Mouse (Mus musculus): ENCODE measurements around the gene Lect2. TPM values are rescaled to one million over a fixed set of nuclear protein-coding genes. Genes with fewer than 3 reads are reported as not detected.
A peak's percentile ranks its signal among the peaks of the same experiment; 100 is the strongest.

Gene Lect2
- total and polyA plus RNA-seq, 2 experiments from 2014 or later: not detected

DNA sequence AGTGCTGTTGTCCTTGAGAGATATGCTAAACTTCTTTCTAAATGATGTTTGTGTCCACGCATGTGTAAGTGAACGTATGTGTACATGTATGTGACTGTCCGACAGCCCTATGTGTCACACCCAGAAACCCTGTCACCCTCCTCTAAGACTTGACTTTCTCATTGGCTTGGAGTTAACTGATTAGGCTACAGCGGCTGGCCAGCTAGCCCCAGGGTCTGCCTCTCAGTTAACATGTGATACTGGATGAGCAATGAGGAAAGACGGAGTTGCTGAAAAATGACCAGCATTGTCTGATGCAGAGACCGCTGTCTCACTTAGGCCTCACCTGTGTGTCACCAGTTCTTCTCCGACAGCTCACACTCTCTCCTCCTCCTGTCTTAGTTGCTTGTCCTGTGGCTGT lies 20.5 kb downstream of the Lect2 start:
- no peak overlapping the region for H3K27ac ChIP-seq (ENCODE audit: low read depth)
- DNase-seq (ENCODE audit: low spot score) (no peak), ATAC-seq (ENCODE audit: insufficient read depth, low read depth) (no peak)
- no peak overlapping the region for H3K4me2 ChIP-seq (ENCODE audit: low read depth, low read length)
- H3K9me3 ChIP-seq (replicated peaks; ENCODE audit: control insufficient read depth, low read length): no peaks in the 10 kb centered on the region
- 89% methylated on average over 7 of the region's 7 CpGs for WGBS
- H3K27me3 ChIP-seq (ENCODE audit: control insufficient read depth, insufficient read depth, low read length): no peaks in the 10 kb centered on the region
- H3K4me1 ChIP-seq (ENCODE audit: control insufficient read depth, insufficient read depth): no peaks in the 10 kb centered on the region
- TF ChIP-seq CTCF (IDR thresholded peaks at IDR 0.05; ENCODE audit: low read depth): no peak
- no peak for TF ChIP-seq EP300 (IDR thresholded peaks at IDR 0.05; ENCODE audit: low read depth)
- no peak overlapping the region for H3K9ac ChIP-seq (replicated peaks; ENCODE audit: low read depth, low read length)
- H3K4me3 ChIP-seq (ENCODE audit: low read depth, low read length): no peak overlapping the region
- no peaks in the 10 kb centered on the region for H3K36me3 ChIP-seq (replicated peaks; ENCODE audit: control insufficient read depth, insufficient read depth, low read length)

DNA sequence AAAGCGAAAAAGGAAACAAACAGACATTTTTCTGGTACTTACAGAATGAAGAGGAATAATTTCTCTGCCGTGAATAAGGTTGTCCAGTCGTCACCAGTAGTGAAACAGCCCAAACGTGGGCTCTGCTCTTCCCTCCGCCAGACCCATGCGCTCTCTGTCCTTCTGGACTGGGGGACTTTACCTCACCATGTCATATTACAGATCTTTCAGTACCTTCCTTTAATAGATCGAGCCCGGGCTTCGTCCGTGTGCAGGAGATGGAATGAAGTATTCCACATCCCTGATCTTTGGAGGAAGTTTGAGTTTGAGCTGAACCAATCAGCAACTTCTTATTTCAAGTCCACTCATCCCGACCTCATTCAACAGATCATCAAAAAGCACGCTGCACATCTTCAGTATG lies 21.4 kb downstream of the Lect2 start:
- Histone ChIP-seq H3K36me3 (replicated peaks; ENCODE audit: control insufficient read depth, insufficient read depth, low read length) (no peaks in the 10 kb centered on the region), H3K9me3 (replicated peaks; ENCODE audit: control insufficient read depth, low read length) (no peaks in the 10 kb centered on the region), H3K27ac (ENCODE audit: low read depth) (no peak overlapping the region), H3K4me2 (ENCODE audit: low read depth, low read length) (no peak overlapping the region), H3K4me3 (ENCODE audit: low read depth, low read length) (no peak overlapping the region), H3K4me1 (ENCODE audit: control insufficient read depth, insufficient read depth) (no peaks in the 10 kb centered on the region), H3K9ac (replicated peaks; ENCODE audit: low read depth, low read length) (no peak overlapping the region), H3K27me3 (ENCODE audit: control insufficient read depth, insufficient read depth, low read length) (no peaks in the 10 kb centered on the region)
- no peak for ATAC-seq (ENCODE audit: insufficient read depth, low read depth)
- DNase-seq (ENCODE audit: low spot score): no peak
- WGBS: 83% methylated on average over 12 of the region's 12 CpGs
- no peak for TF ChIP-seq CTCF (IDR thresholded peaks at IDR 0.05; ENCODE audit: low read depth)
- TF ChIP-seq EP300 (IDR thresholded peaks at IDR 0.05; ENCODE audit: low read depth): no peak

DNA sequence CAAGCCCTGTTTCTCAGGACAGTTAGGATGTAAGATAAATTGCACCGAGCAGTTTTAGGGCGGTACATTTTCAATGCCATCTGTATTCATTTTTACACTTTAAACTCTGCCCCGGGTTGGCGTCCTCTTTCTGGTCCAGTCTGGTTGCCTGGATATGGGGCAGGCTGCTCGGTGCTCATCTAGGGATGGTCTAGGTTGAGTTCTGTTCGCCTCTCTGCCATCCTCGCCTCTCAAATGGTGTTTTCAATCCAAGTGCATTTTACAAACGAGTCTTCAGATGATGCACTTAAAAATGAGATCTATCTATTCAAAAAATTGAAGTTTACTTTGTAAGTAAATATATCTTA lies 25.5 kb downstream of the Lect2 start:
- 5% methylated on average over 8 of the region's 8 CpGs for WGBS
- Histone ChIP-seq H3K27ac (ENCODE audit: low read depth) (no peak overlapping the region), H3K9ac (replicated peaks; ENCODE audit: low read depth, low read length) (peak overlapping the region; percentile 51), H3K4me2 (ENCODE audit: low read depth, low read length) (peak overlapping the region; percentile 96), H3K36me3 (replicated peaks; ENCODE audit: control insufficient read depth, insufficient read depth, low read length) (no peaks in the 10 kb centered on the region), H3K9me3 (replicated peaks; ENCODE audit: control insufficient read depth, low read length) (no peaks in the 10 kb centered on the region), H3K4me3 (ENCODE audit: low read depth, low read length) (peak overlapping the region; percentile 65), H3K4me1 (ENCODE audit: control insufficient read depth, insufficient read depth) (no peaks in the 10 kb centered on the region), H3K27me3 (ENCODE audit: control insufficient read depth, insufficient read depth, low read length) (no peaks in the 10 kb centered on the region)
- ATAC-seq (ENCODE audit: insufficient read depth, low read depth) (0 out of 2 replicates have a peak, but pooled peaks have one; percentile 17), DNase-seq (ENCODE audit: low spot score) (no peak)
- TF ChIP-seq CTCF (IDR thresholded peaks at IDR 0.05; ENCODE audit: low read depth) (no peak), EP300 (IDR thresholded peaks at IDR 0.05; ENCODE audit: low read depth) (no peak)

DNA sequence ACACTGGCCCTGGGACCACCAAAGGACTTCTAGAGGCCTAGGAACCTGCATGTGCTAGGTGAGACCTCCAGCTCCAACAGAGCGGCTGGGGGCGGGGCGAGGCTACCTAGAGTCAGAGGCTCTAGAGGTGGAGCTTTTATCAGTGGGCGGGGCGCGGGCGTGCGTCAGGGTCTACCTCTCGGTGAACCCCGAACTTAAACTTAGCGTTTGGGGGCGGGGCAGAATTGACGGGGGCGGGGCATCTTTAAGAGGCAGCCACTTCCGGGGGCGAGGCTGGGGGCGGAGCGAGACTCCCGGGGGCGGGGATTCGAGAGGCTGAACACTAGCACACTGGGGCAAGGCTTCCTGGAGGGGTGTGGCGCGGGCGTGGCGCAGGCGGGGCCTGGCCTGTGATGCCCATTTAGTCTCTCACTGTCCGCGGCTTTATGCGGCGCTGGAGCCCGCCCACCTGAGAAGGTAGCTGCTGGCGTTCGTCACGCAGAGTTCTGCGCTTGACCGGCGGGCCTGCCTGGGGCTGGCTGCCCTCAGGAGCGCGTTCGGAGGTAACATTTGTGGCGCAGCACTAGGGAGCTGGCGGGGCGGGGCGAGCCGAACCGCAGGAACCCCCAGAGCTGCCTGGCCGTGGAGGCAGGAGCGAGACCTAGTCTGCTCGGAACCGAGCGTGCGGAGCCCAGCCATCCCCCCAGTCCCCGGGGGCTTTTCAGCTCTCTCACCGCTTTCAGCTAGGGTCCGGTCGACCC lies 26.1 kb downstream of the Lect2 start, which contains the start of gene Fbxl21:
Fbxl21 (plus strand) TSS at position 392 of the 740 bp plus-strand sequence.
- H3K36me3 ChIP-seq (replicated peaks; ENCODE audit: control insufficient read depth, insufficient read depth, low read length): no peaks in the 10 kb centered on the region
- TF ChIP-seq CTCF (IDR thresholded peaks at IDR 0.05; ENCODE audit: low read depth): no peak
- TF ChIP-seq EP300 (IDR thresholded peaks at IDR 0.05; ENCODE audit: low read depth): no peak
- H3K9ac ChIP-seq (replicated peaks; ENCODE audit: low read depth, low read length): peak within 1 kb of the TSS; percentile 51
- no peaks in the 10 kb centered on the region for H3K27me3 ChIP-seq (ENCODE audit: control insufficient read depth, insufficient read depth, low read length)
- peak within 1 kb of the TSS; percentile 65 for H3K4me3 ChIP-seq (ENCODE audit: low read depth, low read length)
- peak within 1 kb of the TSS; percentile 96 for H3K4me2 ChIP-seq (ENCODE audit: low read depth, low read length)
- peak; percentile 74 for DNase-seq (ENCODE audit: low spot score)
- WGBS: 1% methylated on average over 53 of the region's 56 CpGs
- peak; percentile 99 for ATAC-seq (ENCODE audit: insufficient read depth, low read depth)
- H3K4me1 ChIP-seq (ENCODE audit: control insufficient read depth, insufficient read depth): no peaks in the 10 kb centered on the region
- no peak within 1 kb of the TSS for H3K27ac ChIP-seq (ENCODE audit: low read depth)
- H3K9me3 ChIP-seq (replicated peaks; ENCODE audit: control insufficient read depth, low read length): no peaks in the 10 kb centered on the region

DNA sequence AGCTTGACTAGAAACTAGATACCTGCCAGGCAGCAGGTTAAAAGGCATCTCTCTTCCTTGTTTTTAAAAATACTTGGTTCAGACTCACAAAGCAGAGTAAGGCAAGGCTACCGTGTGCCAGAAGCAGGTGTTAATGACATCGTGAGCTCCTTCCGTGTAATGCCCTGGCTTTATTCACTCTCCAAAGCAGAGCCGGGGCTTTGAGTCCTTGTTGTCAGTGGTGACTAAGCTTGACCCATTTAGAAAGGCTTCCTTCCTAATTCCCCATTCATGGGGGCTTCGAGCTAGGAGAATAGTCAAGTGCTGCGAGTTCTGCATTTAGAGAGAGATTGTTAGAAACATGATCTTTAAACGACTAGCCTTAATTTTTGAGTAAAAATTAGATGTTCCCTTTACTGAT lies 31.5 kb downstream of the Lect2 start:
- no peaks in the 10 kb centered on the region for H3K4me1 ChIP-seq (ENCODE audit: control insufficient read depth, insufficient read depth)

GRCm38 (mm10) chr13:56516311-56516710 lies 32.0 kb downstream of the Lect2 start:
- Histone ChIP-seq H3K36me3 (replicated peaks; ENCODE audit: control insufficient read depth, insufficient read depth, low read length) (no peaks in the 10 kb centered on the region), H3K4me1 (ENCODE audit: control insufficient read depth, insufficient read depth) (no peaks in the 10 kb centered on the region), H3K27ac (ENCODE audit: low read depth) (no peak overlapping the region), H3K9ac (replicated peaks; ENCODE audit: low read depth, low read length) (no peak overlapping the region), H3K27me3 (ENCODE audit: control insufficient read depth, insufficient read depth, low read length) (no peaks in the 10 kb centered on the region), H3K4me3 (ENCODE audit: low read depth, low read length) (no peak overlapping the region), H3K9me3 (replicated peaks; ENCODE audit: control insufficient read depth, low read length) (no peaks in the 10 kb centered on the region), H3K4me2 (ENCODE audit: low read depth, low read length) (no peak overlapping the region)
- no peak for TF ChIP-seq CTCF (IDR thresholded peaks at IDR 0.05; ENCODE audit: low read depth)
- TF ChIP-seq EP300 (IDR thresholded peaks at IDR 0.05; ENCODE audit: low read depth): no peak
- ATAC-seq (ENCODE audit: insufficient read depth, low read depth) (no peak), DNase-seq (ENCODE audit: low spot score) (no peak)
- WGBS: 70% methylated on average over 4 of the region's 4 CpGs

More for the DNA sequence above, 31.5 kb downstream of the Lect2 start:
- no peaks in the 10 kb centered on the region for H3K36me3 ChIP-seq (replicated peaks; ENCODE audit: control insufficient read depth, insufficient read depth, low read length)
- no peaks in the 10 kb centered on the region for H3K9me3 ChIP-seq (replicated peaks; ENCODE audit: control insufficient read depth, low read length)
- H3K4me2 ChIP-seq (ENCODE audit: low read depth, low read length): no peak overlapping the region
- DNase-seq (ENCODE audit: low spot score) (no peak), ATAC-seq (ENCODE audit: insufficient read depth, low read depth) (no peak)
- H3K27ac ChIP-seq (ENCODE audit: low read depth): no peak overlapping the region
- no peak overlapping the region for H3K9ac ChIP-seq (replicated peaks; ENCODE audit: low read depth, low read length)
- H3K27me3 ChIP-seq (ENCODE audit: control insufficient read depth, insufficient read depth, low read length): no peaks in the 10 kb centered on the region
- H3K4me3 ChIP-seq (ENCODE audit: low read depth, low read length): no peak overlapping the region
- 49% methylated on average over 7 of the region's 7 CpGs for WGBS
- TF ChIP-seq CTCF (IDR thresholded peaks at IDR 0.05; ENCODE audit: low read depth) (no peak), EP300 (IDR thresholded peaks at IDR 0.05; ENCODE audit: low read depth) (no peak)

All from heart, postnatal 0 days (tissue).